In genomic region chr13:115210643-115211208, GRCm38 (mm10) we compare ENCODE assay signal across 13 mouse cellular contexts.
DNase-seq lines count a peak whose midpoint lies in the region; ATAC-seq and TF ChIP-seq lines count a peak whose summit lies in the region.
"Had no signal": no experiment of that assay in that cellular context is flagged by ENCODE, and none has a peak within 500 bp of the region (broad histone marks: within the 10 kb centered on the region; RNA-seq: fewer than 3 reads in every experiment).

No protein-coding gene starts in this region.

- H3K27ac ChIP-seq in forebrain, postnatal 0 days (ENCODE audit: low read depth, low read length): no peak overlapping the region
- no peak overlapping the region for H3K27ac ChIP-seq in forebrain, embryonic 15.5 days (replicated peaks)
- no peak overlapping the region for H3K27ac ChIP-seq in limb, embryonic 14.5 days (replicated peaks; ENCODE audit: low read depth, low read length)
- H3K27ac ChIP-seq: embryonic facial prominence, embryonic 12.5 days; liver, embryonic 15.5 days had no signal

- WGBS in forebrain, postnatal 0 days: 70% methylated on average over 10 of the region's 10 CpGs
- 77% methylated on average over 10 of the region's 10 CpGs for WGBS in forebrain, embryonic 15.5 days
- 56% methylated on average over 10 of the region's 10 CpGs for WGBS in limb, embryonic 14.5 days

- peak; percentile 85 for ATAC-seq in forebrain, postnatal 0 days
- no peak; the same call in 1 of the 2 replicates for ATAC-seq in forebrain, embryonic 15.5 days (replicated peaks)
- peak; percentile 50; the same call in 1 of the 2 replicates for ATAC-seq in limb, embryonic 14.5 days (ENCODE audit: low FRiP score, low read depth)

- peak; percentile 58 for DNase-seq in forebrain, postnatal 0 days
- DNase-seq in left cerebral cortex, postnatal 25 days (ENCODE audit: low spot score in 2 of 2): peak; percentile 2 to 45
- DNase-seq in left cerebral cortex, adult 11 months (ENCODE audit: low spot score): no peak
- peak; percentile 42 for DNase-seq in forelimb bud, embryonic 11.5 days (ENCODE audit: low read depth, low spot score)
- DNase-seq in limb, embryonic 14.5 days (ENCODE audit: low spot score): no peak
- no peak for DNase-seq in MN1 (ENCODE audit: low spot score)
- DNase-seq in lung, postnatal 14 days: no peak
- DNase-seq: adrenal gland, postnatal 14 days; cerebellum, adult 11-12 months; gastrocnemius, postnatal 25 days had no signal

- intact Hi-C loops in left cerebral cortex, postnatal 25 days (cut with DNase I): no loop called here

- H3K9me3 ChIP-seq in forebrain, postnatal 0 days (ENCODE audit: low read length): no peaks in the 10 kb centered on the region
- no peaks in the 10 kb centered on the region for H3K9me3 ChIP-seq in forebrain, embryonic 15.5 days
- H3K9me3 ChIP-seq in limb, embryonic 14.5 days (ENCODE audit: control insufficient read depth, low read length): no peaks in the 10 kb centered on the region
- H3K9me3 ChIP-seq: embryonic facial prominence, embryonic 12.5 days; liver, embryonic 15.5 days had no signal

- H3K4me2 ChIP-seq in forebrain, postnatal 0 days (ENCODE audit: low read depth): no peak overlapping the region
- H3K4me2 ChIP-seq in forebrain, embryonic 15.5 days (replicated peaks): no peak overlapping the region
- H3K4me2 ChIP-seq in limb, embryonic 14.5 days (replicated peaks; ENCODE audit: low read depth, low read length, severe bottlenecking): no peak overlapping the region
- H3K4me2 ChIP-seq: embryonic facial prominence, embryonic 12.5 days; liver, embryonic 15.5 days had no signal

- no peak for TF ChIP-seq POLR2A in limb, embryonic 14.5 days (IDR thresholded peaks at IDR 0.05; ENCODE audit: borderline replicate concordance, extremely low read depth, insufficient read depth, insufficient read length)

- H3K27me3 ChIP-seq in forebrain, postnatal 0 days (ENCODE audit: insufficient read depth, low read length): no peaks in the 10 kb centered on the region
- H3K27me3 ChIP-seq in forebrain, embryonic 15.5 days: no peaks in the 10 kb centered on the region
- H3K27me3 ChIP-seq in limb, embryonic 14.5 days (ENCODE audit: control insufficient read depth, insufficient read depth, low read length): no peaks in the 10 kb centered on the region
- H3K27me3 ChIP-seq: embryonic facial prominence, embryonic 12.5 days; liver, embryonic 15.5 days had no signal

- H3K9ac ChIP-seq in forebrain, postnatal 0 days: no peak overlapping the region
- H3K9ac ChIP-seq in forebrain, embryonic 15.5 days (replicated peaks): no peak overlapping the region
- no peak overlapping the region for H3K9ac ChIP-seq in limb, embryonic 14.5 days (ENCODE audit: low read depth, low read length, severe bottlenecking)
- H3K9ac ChIP-seq: embryonic facial prominence, embryonic 12.5 days; liver, embryonic 15.5 days had no signal

- no peaks in the 10 kb centered on the region for H3K4me1 ChIP-seq in forebrain, postnatal 0 days (ENCODE audit: insufficient read depth)
- no peaks in the 10 kb centered on the region for H3K4me1 ChIP-seq in forebrain, embryonic 15.5 days
- 0 out of 2 replicates have a peak, but pooled peaks cover 2% of the 10 kb centered on the region for H3K4me1 ChIP-seq in limb, embryonic 14.5 days (ENCODE audit: control insufficient read depth, insufficient read depth, low read length)
- H3K4me1 ChIP-seq: embryonic facial prominence, embryonic 12.5 days; liver, embryonic 15.5 days had no signal

- no peak overlapping the region for H3K4me3 ChIP-seq in forebrain, postnatal 0 days (ENCODE audit: low read depth, low read length)
- H3K4me3 ChIP-seq in forebrain, embryonic 15.5 days: no peak overlapping the region
- no peak overlapping the region for H3K4me3 ChIP-seq in limb, embryonic 14.5 days (replicated peaks; ENCODE audit: low read length)
- H3K4me3 ChIP-seq: embryonic facial prominence, embryonic 12.5 days; liver, embryonic 15.5 days had no signal

- no peaks in the 10 kb centered on the region for H3K36me3 ChIP-seq in forebrain, postnatal 0 days (ENCODE audit: insufficient read depth)
- H3K36me3 ChIP-seq in forebrain, embryonic 15.5 days: no peaks in the 10 kb centered on the region
- no peaks in the 10 kb centered on the region for H3K36me3 ChIP-seq in limb, embryonic 14.5 days (ENCODE audit: control insufficient read depth, insufficient read depth, low read length)
- H3K36me3 ChIP-seq: embryonic facial prominence, embryonic 12.5 days; liver, embryonic 15.5 days had no signal

- no peak for TF ChIP-seq CTCF in forebrain, postnatal 0 days (IDR thresholded peaks at IDR 0.05; ENCODE audit: low read depth)

Comparison
In these comparisons a context has a peak if more than half of its experiments do, and no peak if none do; other contexts are left out.
1. DNase-seq: peak in forebrain, postnatal 0 days (single experiment), left cerebral cortex, postnatal 25 days (2 of 2) and forelimb bud, embryonic 11.5 days (single experiment); none in left cerebral cortex, adult 11 months (single experiment), limb, embryonic 14.5 days (single experiment), MN1 (single experiment) and lung, postnatal 14 days (single experiment).